Mouse (Mus musculus) layer of hippocampus, adult 11-12 months (tissue): ENCODE results near the gene Tgm2.

Experiments
- DNase-seq: peaks from one replicate; pipeline ENCODE4 v3.0.0; 2022; ENCODE audit warnings: low spot score

Gene Tgm2

DNA sequence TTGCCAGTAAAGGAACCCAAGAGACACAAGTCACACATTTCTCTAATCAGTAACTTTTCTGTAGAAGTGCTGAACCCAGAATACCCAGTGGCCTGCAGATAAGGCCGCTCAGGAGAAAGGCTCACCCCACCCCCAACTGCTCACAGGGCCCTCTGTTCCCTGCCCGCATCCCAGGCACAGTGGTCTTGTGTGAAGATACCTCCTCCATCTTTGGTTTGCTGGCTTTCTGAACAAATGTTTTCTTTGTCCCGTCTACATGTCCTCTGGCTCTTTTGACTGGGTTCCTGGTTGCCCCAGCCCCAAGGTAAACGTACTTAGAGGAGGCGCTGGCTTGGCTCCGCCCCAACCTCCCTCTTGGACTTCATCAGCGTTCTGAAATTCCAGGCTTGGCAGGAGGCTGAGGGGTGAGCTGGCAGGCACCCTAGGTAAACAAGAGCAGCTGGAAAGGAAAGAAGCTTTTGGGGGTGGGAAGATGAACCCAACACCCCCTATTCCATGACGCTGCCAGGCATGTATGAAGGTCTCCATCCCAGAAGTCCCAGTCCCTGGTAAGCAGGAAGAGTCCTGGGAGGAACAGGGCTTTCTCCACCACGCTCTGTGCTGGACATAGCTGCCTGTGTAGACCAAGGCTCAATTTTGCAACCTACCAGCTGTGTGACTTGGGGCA lies 32.5 kb downstream of the Tgm2 start:
- no peak for DNase-seq

DNA sequence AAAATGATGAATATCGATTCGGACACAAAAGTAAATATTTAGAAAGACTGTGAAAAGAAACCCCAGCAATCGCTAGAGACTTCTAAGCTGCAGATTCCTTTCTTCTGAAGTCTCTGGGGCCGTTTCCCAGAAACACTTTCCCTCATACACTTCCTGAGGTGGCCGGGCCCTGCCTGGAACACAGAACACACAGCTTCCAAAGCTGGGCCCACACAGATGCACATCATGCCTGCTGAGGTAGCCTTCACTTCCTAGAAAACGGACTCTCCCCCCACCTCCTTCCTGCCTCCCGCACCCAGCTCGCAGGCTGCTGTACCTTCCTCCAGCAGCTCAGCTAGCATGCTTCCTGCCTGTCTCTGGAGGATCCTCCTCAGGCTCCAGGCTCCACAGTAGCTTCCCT lies 36.7 kb downstream of the Tgm2 start:
- no peak for DNase-seq

DNA sequence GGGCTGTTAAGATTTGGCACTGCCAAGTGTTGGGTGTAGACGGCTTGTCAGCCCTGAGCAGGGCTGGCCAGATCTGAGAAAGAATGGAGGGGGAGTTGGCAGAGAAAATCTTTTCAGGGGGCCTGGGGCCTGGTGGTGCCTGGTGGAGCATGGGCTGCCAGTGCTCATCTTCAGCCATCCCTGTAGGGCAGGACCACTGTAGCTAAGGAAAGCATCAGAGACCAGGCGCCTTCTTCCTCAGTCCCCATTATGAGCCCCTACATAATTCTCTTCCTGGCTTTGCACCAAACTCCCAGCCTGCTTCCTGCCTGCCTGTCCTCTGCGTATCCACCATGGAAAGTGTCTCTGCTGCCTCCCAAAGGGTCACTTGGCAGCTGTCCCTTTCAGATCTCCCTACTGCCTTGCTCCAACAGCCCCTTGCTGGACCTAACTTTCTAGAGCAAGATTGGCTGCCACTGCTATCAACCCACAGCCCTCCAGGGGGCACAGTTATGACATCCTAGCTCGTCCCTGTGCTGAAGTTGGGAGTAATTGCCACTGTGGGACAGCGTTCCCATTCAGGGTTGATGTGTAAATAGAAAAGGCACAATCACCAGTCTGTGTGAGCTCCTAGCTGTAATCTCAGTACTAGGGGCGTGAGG lies 39.2 kb downstream of the Tgm2 start:
- peak; percentile 24 for DNase-seq

DNA sequence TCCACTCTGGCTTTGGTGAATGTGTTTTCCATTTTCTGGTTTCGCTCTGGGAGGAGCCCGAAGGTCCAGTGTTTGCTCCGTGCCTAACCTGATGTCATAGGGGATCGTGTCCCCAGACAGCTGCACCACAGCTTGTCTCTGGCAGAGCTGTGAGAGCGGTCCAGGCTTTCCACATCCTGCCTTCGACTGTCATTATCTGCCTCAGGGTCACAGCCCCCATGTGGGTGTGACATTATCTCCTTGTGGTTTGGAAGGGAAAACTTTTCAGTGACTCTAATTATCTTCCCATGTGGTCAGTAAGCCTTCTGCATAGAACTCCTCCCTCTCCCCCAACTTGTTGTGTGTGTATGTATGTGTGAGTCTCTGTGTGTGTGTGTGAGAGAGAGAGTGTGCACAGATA lies 40.6 kb downstream of the Tgm2 start:
- DNase-seq, result no peak

DNA sequence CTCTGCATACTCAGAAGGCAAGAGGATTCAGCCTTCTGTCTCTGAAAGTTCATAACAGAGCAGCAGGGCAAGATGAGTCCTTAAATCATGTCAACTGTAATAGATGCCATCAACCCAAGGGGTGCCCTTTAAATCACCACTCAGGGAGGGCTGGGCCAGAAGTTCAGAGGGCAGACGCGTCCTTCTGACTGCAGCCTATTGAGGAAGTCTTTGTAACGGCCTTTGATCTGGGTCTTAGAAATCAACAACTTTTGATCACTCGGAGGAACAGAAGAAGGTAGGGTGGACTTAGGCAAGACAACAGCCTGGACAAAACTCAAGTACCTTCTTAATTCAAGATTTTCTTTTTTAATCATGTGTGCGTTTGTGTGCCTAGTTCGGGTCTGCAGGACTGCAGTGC lies 41.3 kb downstream of the Tgm2 start:
- DNase-seq, result no peak

DNA sequence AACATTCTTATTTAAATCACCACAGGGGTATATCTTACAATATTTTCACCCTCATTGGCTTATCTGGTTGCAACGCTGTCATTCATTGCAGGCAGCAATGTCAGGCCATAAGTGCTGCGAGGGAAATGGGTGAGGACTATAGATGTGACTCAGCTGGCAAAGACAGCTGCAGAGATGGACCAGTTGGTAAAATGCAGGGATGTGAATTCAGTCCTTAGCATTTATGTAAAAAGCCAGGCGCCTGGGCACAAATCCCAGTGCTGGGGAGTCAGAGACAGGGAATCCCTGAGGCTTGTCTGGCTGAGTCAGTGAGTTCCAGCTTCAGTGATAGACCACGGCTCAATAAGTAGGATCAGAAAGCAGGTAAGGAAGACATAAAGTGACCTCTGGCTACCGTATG lies 44.5 kb downstream of the Tgm2 start:
- DNase-seq, result no peak

DNA sequence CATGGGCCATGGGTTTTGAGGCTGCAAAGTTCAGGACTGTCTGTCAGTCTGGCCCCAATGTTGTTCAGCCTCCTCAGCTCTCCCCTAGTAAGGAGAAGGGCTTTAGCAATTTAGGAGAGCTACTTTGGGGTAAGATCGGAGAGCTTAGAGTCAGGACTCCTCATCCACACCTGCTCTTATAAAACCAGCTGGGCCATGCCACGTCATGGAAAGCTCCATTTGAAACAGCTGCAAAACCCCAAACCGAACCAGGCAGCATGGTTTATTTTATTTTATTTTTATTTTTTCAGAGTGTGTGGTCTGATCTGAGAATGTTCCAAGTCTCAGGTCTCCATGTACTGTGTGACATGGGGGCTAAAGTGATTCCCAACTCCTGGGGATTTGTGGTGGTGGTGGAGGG lies 46.7 kb downstream of the Tgm2 start:
- DNase-seq, result no peak

DNA sequence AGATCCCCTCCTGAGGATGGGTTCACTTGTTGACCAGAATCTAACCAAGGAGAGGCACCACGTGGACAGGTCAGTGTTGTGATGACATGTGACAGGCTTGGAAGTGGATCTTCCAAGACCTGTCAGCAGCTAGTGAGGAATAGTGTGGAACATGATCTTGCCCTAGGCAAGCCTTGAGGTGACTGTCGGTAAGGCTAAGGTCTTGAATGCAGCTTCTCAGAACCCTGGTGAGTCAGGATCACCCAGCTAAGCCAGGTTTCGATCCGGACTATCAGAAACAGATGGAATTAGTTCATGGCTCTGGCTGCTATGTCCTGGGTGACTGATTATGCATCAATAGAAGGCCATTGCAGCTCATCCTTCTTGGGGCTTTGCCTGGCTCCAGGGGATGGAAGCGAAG lies 47.5 kb downstream of the Tgm2 start:
- no peak for DNase-seq

DNA sequence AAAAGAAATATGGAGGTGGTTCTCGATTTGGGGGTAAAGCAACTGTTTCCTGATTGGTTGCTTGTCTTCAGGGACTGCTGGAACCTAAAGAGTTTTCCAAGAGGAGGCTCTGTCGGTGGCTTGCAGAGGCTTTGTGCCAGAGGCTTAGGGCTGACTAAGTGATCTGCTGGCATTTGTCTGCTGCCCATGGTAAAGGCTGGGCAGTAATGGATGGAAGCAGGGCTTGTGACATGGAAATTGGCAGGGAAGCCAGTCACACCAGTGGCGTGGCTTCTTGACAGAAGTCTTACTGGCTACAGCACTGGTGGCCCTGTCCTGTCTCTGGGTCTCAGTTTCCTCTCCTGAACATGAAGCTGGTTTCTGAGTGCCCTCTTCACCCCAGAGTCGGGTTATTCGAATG lies 49.2 kb downstream of the Tgm2 start:
- no peak for DNase-seq

DNA sequence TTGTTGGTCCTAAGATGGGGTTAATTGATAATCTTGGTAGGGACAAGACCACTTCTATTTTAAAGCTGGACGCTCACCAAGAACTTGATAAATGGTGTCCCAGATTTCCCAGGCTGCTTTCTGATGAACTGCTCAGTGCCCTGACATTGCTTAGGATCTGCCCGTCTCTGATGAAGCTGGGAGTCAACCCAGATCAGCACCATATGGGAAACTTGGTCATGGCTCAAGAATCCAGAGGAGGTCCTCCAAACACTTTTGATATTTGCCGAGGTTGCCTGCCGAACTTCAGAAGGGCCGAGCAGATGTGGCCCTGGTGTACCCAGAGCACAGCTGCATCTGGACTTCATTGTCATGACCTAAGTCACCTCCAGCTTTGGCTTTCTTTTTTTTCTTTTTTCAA lies 51.4 kb downstream of the Tgm2 start:
- DNase-seq, result no peak

DNA sequence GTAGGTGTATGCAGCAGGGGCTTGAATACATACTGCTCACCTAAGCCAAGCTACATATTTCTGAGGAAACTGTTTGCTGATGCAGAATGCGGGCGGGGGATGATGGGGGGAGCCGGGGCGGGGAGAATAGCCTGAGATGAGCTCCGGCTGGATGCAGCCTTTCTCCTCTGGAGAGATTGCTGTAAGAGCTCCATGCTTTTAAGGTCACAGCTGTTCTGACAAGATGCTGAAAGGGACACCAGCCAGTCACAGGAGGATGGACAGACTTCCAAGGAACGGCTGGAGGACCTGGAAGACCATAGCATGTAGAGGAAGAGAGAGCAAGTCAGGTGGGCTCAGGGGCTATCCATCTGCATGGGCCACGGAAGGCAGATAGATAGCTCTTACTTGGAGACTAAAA lies 51.9 kb downstream of the Tgm2 start:
- DNase-seq, result no peak

DNA sequence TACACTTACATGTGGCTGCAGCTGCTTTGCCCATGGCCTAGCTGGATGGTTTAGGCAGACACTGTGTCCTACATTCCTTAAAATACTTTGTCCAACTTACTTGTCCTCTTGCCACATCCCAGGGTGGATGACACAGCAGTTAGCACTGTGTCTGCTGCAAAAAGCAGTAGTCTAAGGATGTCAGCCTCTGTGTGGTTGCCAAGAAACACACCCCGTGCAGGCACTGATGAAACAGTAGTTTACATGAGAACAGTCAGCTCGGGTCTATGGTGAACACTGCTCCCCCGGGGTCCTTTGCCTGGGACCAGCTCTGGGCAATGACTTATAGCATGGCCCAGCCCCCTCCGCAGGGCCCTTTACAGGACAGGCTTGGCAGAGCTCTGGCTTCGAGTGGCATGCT lies 52.9 kb downstream of the Tgm2 start:
- DNase-seq, result no peak

DNA sequence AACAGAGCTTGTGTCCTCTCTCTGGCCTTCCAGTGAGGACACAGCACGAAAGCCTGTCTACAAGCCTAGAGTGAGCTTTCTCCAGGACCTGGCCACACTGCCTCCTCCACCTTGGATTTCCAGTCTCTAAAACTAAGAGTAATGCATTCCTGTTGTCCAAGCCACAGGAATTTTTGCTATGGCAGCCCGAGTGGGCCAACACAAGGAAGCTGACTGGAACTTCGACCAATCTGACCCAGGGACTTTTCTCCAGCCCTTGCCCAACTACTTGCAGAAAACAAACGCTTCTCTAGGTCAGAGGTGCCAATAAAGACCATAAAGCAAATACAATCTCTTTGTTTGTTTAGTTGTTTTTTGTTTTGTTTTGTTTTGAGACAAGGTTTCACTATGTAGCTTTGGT lies 56.1 kb downstream of the Tgm2 start:
- no peak for DNase-seq

DNA sequence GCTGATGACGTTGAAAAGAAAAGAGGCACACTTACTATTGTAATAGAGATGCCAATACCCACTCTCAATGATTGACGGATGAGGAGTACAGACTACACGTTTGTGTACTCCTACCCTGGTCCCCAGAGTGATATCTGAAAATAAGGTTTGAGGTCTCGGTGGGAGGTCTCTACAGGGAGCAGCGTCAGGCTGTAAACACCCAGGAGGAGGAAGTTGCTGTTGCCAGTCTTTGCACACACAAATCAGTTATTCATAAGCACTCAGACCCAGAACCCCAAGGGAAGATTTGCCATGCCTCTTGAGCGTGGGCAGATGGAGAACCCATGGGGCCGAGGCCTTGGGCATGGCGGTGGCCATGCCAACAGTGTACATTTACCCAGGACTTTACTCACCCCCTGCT lies 61.8 kb downstream of the Tgm2 start:
- no peak for DNase-seq

DNA sequence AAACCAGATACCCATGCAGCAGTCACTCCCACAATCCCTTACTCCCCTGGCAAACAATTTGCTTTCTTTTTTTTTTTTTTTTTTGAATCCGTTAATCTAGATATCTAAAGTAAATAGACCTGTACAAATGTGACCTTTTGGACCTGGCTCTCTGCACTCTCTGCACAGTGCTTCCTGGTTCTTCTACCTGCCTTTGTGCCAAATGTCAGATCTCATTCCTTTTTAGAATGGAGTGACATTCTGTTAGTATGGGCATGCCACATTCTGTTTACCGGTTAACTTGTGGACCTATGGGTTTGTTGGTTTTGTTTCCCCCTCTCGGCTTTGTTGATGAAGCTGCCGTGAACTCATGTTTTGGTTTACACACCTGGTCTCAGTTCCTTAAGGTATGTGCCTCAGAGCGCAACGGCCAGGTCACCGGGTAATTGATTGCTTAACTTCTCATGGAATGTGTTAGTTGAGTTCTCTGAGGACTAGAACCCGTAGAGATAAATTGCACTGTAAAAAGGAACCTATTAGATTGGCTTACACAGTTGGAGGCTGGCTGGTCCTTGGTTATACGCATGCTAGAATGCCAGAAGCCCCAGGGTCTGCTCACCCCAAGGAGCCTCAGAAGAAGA lies 65.5 kb downstream of the Tgm2 start:
- no peak for DNase-seq

DNA sequence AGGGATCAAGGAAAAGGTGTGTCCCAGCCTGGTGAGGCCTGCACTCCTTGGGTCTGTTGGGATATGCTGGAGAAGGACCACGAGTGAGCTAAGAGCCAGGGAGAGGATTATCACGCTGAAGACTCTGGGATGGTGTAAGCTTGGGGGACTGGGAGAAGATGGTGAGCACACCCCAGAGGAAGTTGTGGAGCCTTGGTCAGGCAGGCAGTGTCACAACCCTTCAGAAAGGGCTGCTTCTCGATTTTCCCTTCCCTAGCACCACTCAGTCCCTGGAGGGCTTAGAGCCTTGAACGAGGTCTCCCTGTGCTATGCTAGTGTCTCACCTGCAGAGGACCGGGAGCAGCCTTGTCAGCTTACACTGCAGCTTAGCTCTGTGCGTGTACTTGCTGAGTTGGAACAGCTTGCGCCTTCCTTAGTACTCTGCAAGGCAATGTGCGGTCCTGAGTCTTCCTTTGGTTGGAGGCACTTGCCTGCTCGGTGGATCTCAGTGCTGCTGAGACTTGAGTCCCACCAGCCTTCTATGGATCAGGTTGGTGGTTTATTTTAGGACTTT lies 66.3 kb downstream of the Tgm2 start:
- DNase-seq, result no peak

DNA sequence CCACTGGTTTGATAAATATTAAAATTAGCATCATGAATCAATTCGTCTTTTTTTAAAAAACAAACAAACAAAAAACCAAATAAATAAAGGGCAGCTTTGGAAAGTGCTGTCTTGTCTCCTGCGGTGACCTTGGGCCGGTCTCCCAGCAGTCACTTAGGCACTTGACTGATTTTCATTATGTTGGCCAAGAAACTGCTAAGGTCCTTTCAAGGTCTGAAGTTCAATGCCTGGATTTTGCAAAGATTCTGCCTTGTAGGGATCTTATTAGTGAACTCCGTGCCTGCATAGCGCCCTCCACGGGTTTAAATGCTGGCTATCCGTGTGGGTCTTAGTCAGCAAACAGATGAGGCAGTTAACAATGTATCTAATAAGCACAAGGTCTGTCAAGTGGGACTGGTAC lies 67.3 kb downstream of the Tgm2 start:
- no peak for DNase-seq

DNA sequence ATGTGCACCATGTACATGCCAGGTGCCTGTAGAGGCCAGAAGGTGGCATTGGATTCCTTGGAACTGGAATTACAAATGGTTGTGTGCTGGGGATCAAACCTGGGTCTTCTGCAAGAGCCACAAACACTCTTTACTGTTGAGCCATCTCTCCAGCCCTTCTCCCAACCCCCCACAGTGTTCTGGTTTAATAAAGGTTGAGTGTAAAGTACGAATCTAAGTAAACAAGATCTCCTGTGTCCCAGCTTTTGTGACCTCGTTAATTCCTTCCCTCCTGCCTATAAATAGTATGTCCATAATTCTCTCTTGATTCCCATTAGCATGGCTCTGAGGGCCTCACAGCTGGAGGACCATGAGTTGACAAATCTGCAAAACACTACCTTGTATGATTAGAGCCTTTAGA lies 68.3 kb downstream of the Tgm2 start:
- DNase-seq, result no peak

DNA sequence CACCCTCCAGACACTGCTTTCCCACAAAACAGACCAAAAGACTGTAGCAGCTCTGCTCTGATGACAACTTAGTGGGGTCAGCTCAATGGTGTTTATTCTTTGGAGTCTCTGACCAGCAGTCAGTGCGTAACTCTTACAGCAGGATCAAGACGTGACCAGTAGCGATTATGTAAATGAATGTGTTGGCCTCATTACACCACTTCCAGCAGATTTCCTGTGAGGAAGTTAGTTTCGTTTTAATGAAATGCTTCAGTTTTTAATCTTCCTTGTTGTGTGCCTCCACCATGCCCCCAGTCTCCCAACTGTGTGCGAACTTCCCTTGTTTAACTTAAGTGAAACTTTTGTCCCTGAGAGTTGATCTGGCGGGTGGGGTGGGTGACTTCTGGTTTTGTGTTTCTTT lies 69.5 kb downstream of the Tgm2 start:
- DNase-seq, result no peak

DNA sequence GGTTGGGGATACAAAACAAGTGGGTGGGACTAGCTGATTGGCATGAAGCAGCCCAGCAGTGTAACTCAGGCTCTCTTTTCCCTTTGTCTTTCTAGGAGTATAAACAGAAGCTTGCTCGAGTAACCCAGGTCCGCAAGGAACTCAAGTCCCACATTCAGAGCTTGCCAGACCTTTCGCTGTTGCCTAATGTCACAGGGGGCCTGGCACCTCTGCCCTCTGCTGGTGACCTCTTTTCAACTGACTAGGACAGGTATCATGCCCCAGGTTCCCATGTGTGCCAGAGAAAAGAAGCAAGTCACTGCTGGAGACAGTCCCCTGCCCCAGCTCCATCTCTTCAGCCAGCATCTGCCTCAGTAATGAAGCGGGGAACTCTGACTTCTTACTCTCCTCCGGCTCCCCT lies 71.4 kb downstream of the Tgm2 start:
- no peak for DNase-seq

DNA sequence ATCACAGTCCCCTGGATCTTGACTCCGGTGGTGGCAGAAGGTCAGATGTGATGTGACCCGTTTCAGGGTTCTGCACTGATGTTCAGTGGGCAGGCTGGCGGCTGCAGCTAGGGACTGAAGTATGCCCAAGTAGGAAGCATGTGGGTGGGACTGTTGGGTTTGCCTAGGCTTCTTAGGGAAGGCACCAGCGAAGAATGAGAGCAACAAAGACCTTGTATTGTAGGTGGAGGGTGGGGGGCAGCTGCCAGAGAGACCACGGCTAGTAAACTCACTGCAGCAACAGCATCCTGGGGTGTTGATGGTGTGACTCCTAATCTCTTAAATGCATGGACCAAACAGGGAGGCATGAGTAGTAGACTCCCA lies 74.6 kb downstream of the Tgm2 start:
- DNase-seq, result no peak

DNA sequence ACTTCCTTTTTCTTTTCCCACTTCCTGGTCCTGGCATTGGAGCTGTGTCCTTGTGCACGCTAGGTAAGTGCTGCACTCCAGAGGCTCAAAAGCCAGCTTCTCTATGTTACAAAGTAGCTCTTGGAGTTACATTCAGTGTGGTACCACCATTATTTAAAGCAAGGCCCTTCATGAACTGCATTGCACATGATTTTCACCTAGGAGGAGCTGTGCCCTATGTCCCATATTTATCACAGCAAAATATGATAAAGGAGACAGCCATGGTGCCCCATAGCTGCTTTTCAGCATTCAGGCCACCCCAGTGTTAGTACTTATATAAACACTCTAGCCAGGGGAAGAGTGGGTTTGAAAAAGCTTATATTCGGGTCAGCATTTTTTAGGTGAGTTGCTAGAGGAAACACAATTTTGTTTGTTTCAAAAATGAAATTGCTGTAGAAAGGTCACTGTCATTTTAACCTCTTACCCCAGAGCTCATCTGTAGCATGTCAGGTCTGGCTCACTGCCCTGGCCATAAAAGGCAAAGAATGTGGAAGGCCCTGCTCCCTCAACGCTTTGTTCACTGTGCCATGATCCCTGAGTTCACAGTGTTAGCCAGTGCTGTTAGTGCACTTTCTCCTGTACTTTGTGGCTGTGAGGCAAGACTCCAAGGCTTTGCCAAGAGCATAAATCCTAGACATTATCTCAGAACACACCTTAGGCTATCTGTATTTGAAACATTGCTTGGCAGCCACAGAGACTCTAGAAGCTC lies 75.2 kb downstream of the Tgm2 start:
- DNase-seq, result no peak

DNA sequence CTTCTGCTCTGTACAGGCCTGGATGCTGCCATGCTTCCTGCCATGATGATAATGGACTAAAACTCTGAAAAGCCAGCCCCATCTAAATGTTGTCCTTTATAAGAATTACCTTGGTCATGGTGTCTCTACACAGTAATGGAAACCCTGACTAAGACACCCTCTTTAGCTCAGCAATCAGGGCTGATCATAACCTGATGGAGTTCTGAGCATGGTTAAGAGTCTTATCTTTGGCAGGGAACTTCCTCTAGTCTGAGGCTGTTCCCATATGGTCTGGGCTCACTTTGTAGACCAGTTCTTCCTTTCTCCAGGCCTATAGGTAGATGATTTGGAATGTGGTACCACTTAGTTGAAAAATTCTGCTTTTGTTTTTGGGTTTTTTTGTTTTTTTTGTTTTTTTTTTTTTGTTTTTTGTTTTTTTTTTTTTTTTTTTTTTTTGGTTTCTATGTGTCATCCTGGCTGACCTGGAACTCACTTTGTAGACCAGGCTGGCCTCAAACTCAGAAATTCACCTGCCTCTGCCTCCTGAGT lies 77.7 kb downstream of the Tgm2 start:
- no peak for DNase-seq
